Mouse (Mus musculus) NIH3T3 (cell line): ENCODE results near the gene Tanc1.

Experiments used
- DNase-seq: peaks from one replicate; pipeline ENCODE4 v3.0.0-alpha.2; 2012; ENCODE audit warnings: low read depth

Tanc1 gene

GRCm38 (mm10) chr2:59718601-59719416, 107.0 kb downstream of the Tanc1 start:
- DNase-seq, result no peak

GRCm38 (mm10) chr2:59719831-59720230, 108.0 kb downstream of the Tanc1 start:
- peak; percentile 61 for DNase-seq

GRCm38 (mm10) chr2:59721119-59721518, 109.3 kb downstream of the Tanc1 start:
- no peak for DNase-seq

- no peak for DNase-seq
Measured at GRCm38 (mm10) chr2:59721758-59722157, 109.9 kb downstream of the Tanc1 start.

- DNase-seq, result peak; percentile 28
Measured at GRCm38 (mm10) chr2:59723311-59723710, 111.5 kb downstream of the Tanc1 start.

GRCm38 (mm10) chr2:59725518-59726185, 113.8 kb downstream of the Tanc1 start:
- DNase-seq, result no peak

GRCm38 (mm10) chr2:59731831-59732230, 120.0 kb downstream of the Tanc1 start:
- no peak for DNase-seq

- no peak for DNase-seq
Measured at GRCm38 (mm10) chr2:59733410-59733809, 121.6 kb downstream of the Tanc1 start.

- DNase-seq, result no peak
Measured at GRCm38 (mm10) chr2:59736401-59736898, 124.6 kb downstream of the Tanc1 start.

- DNase-seq, result no peak
Measured at GRCm38 (mm10) chr2:59737368-59737767, 125.5 kb downstream of the Tanc1 start.

- DNase-seq, result peak; percentile 58
Measured at GRCm38 (mm10) chr2:59738356-59738755, 126.5 kb downstream of the Tanc1 start.

- DNase-seq, result no peak
Measured at GRCm38 (mm10) chr2:59739036-59739435, 127.2 kb downstream of the Tanc1 start.

- DNase-seq, result no peak
Measured at GRCm38 (mm10) chr2:59742500-59743116, 130.8 kb downstream of the Tanc1 start.

- DNase-seq, result peak; percentile 87
Measured at GRCm38 (mm10) chr2:59745428-59745827, 133.6 kb downstream of the Tanc1 start.

GRCm38 (mm10) chr2:59746070-59746469, 134.2 kb downstream of the Tanc1 start:
- DNase-seq, result peak; percentile 68

- DNase-seq, result no peak
Measured at GRCm38 (mm10) chr2:59747757-59748156, 135.9 kb downstream of the Tanc1 start.

- no peak for DNase-seq
Measured at GRCm38 (mm10) chr2:59749371-59749770, 137.5 kb downstream of the Tanc1 start.

- no peak for DNase-seq
Measured at GRCm38 (mm10) chr2:59751172-59751571, 139.3 kb downstream of the Tanc1 start.

GRCm38 (mm10) chr2:59752148-59752547, 140.3 kb downstream of the Tanc1 start:
- no peak for DNase-seq

GRCm38 (mm10) chr2:59752766-59753165, 140.9 kb downstream of the Tanc1 start:
- DNase-seq, result no peak

- DNase-seq, result no peak
Measured at GRCm38 (mm10) chr2:59756137-59756753, 144.4 kb downstream of the Tanc1 start.

GRCm38 (mm10) chr2:59757015-59757414, 145.2 kb downstream of the Tanc1 start:
- no peak for DNase-seq
